Mouse (Mus musculus) erythroblast, embryonic 14.5 days (primary cell): ENCODE measurements around the gene Bpi.

ENCODE experiments used
- GATA1 ChIP-seq: IDR thresholded peaks from 2 replicates; pipeline ENCODE4 v1.6.1; 2012; ENCODE audit warnings: low read length, inconsistent platforms, mixed read lengths
- TAL1 ChIP-seq: IDR thresholded peaks from 3 replicates; pipeline ENCODE4 v1.6.1; 2012; ENCODE audit warnings: low read length, inconsistent platforms, mixed read lengths

GRCm38 (mm10) chr2:158233106-158233505 is 24.8 kb upstream of the Bpi start:
- TF ChIP-seq GATA1 (no peak), TAL1 (no peak)
